Mouse (Mus musculus) retina, embryonic 14.5 days (tissue): ENCODE measurements around the gene Gm45618.

Source experiments
- DNase-seq: peaks from one replicate; pipeline ENCODE4 v3.0.0-alpha.2; 2015; ENCODE audit warnings: low spot score

Gene Gm45618

GRCm38 (mm10) chr7:142094301-142095143 is 26.0 kb downstream of the Gm45618 start:
- peak; percentile 40 for DNase-seq

- DNase-seq, result no peak
Measured at GRCm38 (mm10) chr7:142093696-142094240, 26.8 kb downstream of the Gm45618 start.

GRCm38 (mm10) chr7:142092991-142093390 is 27.5 kb downstream of the Gm45618 start:
- DNase-seq, result no peak

GRCm38 (mm10) chr7:142091848-142092247 is 28.7 kb downstream of the Gm45618 start:
- peak; percentile 45 for DNase-seq

GRCm38 (mm10) chr7:142089648-142090447 is 30.7 kb downstream of the Gm45618 start:
- no peak for DNase-seq

- DNase-seq, result peak; percentile 81
Measured at GRCm38 (mm10) chr7:142088886-142089285, 31.6 kb downstream of the Gm45618 start.

GRCm38 (mm10) chr7:142087069-142087652 is 33.4 kb downstream of the Gm45618 start:
- DNase-seq, result no peak

GRCm38 (mm10) chr7:142086159-142086905 is 34.2 kb downstream of the Gm45618 start:
- DNase-seq, result no peak

- no peak for DNase-seq
Measured at GRCm38 (mm10) chr7:142084820-142085219, 35.7 kb downstream of the Gm45618 start.

- DNase-seq, result no peak
Measured at GRCm38 (mm10) chr7:142084395-142084794, 36.1 kb downstream of the Gm45618 start.

- DNase-seq, result no peak
Measured at GRCm38 (mm10) chr7:142083588-142084317, 36.8 kb downstream of the Gm45618 start.

GRCm38 (mm10) chr7:142082607-142083006 is 37.9 kb downstream of the Gm45618 start:
- DNase-seq, result no peak

GRCm38 (mm10) chr7:142082179-142082578 is 38.4 kb downstream of the Gm45618 start:
- no peak for DNase-seq

GRCm38 (mm10) chr7:142081736-142082135 is 38.8 kb downstream of the Gm45618 start:
- no peak for DNase-seq

- DNase-seq, result no peak
Measured at GRCm38 (mm10) chr7:142080876-142081275, 39.7 kb downstream of the Gm45618 start.

GRCm38 (mm10) chr7:142079365-142079764 is 41.2 kb downstream of the Gm45618 start:
- DNase-seq, result no peak

GRCm38 (mm10) chr7:142077138-142077537 is 43.4 kb downstream of the Gm45618 start:
- DNase-seq, result no peak

GRCm38 (mm10) chr7:142074146-142074886 is 46.2 kb downstream of the Gm45618 start:
- DNase-seq, result no peak

GRCm38 (mm10) chr7:142071717-142072116 is 48.8 kb downstream of the Gm45618 start:
- no peak for DNase-seq

GRCm38 (mm10) chr7:142071212-142071578 is 49.3 kb downstream of the Gm45618 start:
- no peak for DNase-seq
